Mouse (Mus musculus) kidney, postnatal 36 days (tissue): ENCODE results near the gene Olfr646.

Source experiments
- DNase-seq, 2 experiments: peaks; one replicate each; pipeline ENCODE4 v3.0.0; 2021 to 2022; ENCODE audit warnings: mixed read lengths in 2 of 2

Olfr646 gene

GRCm38 (mm10) chr7:104104757-104104972 lies at the start of gene Olfr646:
Gene Olfr646 (plus strand): TSS chr7:104104873.
- no peak for DNase-seq

- DNase-seq: no peak
Observed at GRCm38 (mm10) chr7:104059215-104059614, 45.5 kb upstream of the Olfr646 start.

GRCm38 (mm10) chr7:104061345-104061744 lies 43.3 kb upstream of the Olfr646 start, which contains the start of gene 4930516K23Rik:
Gene 4930516K23Rik (minus strand): TSS chr7:104061445.
- DNase-seq: no peak

- DNase-seq: no peak
Observed at GRCm38 (mm10) chr7:104071769-104072168, 32.9 kb upstream of the Olfr646 start, which contains the start of gene Olfr644. Gene Olfr644 (minus strand): TSS chr7:104071869.

- no peak for DNase-seq
Observed at GRCm38 (mm10) chr7:104085365-104085764, 19.3 kb upstream of the Olfr646 start, which contains the start of gene Olfr645. Gene Olfr645 (minus strand): TSS chr7:104085465.

GRCm38 (mm10) chr7:104103913-104104756 lies 538 bp upstream of the Olfr646 start:
- no peak for DNase-seq

- no peak for DNase-seq
Observed at GRCm38 (mm10) chr7:104129726-104130125, 25.1 kb downstream of the Olfr646 start, which contains the start of gene Ubqln5. Gene Ubqln5 (minus strand): TSS chr7:104129826.

- DNase-seq: no peak
Observed at GRCm38 (mm10) chr7:104137305-104137704, 32.6 kb downstream of the Olfr646 start, which contains the start of gene Olfr643. Gene Olfr643 (minus strand): TSS chr7:104137405.

- DNase-seq: no peak
Observed at GRCm38 (mm10) chr7:104143179-104143578, 38.5 kb downstream of the Olfr646 start, which contains the start of gene Ubqln3. Gene Ubqln3 (minus strand): TSS chr7:104143279.

- DNase-seq: no peak
Observed at GRCm38 (mm10) chr7:104150456-104150855, 45.8 kb downstream of the Olfr646 start, which contains the start of gene Ubqlnl. Gene Ubqlnl (minus strand): TSS chr7:104150556.
